Mouse (Mus musculus) spleen, embryonic (tissue): ENCODE data around the gene Saysd1.
"Not testable (repeated sequence)": the region's sequence is repeated elsewhere in the genome, so short reads cannot be mapped to it uniquely, and the experiment has no call there.

Experiments
- CTCF ChIA-PET: fragments of 350-600 bp; sonication (Branson Sonifier 250); formaldehyde crosslinking; loops from one replicate; lab custom pipeline; 2022; lab: Charles Lee

Gene Saysd1

DNA sequence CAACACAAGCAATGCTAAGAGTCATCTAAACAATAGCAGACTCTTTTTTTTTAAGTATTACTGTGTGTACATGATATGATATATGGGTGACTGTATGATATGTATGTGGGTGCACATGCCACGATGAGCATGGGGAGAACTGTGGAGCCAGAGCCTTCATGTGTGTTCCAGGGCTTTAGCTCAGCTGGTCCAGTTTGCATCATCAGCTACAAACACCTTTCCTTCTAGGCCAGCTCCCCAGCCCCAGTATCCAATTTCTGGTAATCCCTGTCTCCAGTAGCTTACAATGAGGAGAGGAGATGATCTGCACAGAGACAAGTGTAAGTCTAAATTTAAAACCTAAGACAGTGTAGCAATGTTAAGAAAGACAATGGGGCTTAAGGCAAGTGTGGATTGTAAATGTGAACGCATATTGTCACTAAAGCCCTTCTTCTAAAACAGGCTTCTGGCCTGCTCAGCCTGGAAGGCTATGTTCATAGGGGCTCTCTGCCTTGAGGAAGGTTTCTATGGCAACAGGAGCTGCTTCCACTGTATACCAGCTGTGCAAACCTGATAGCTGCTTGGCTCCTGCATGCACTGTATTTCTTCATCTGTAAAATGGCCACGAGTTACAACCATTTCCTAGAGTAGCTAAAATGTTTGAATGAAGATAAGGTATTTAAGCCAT, 90.4 kb downstream of the Saysd1 start:
- CTCF ChIA-PET, result interaction anchor here (0.8 kb wide), 1 partner anchor 72 kb away, joined by 3 read pairs; no protein-coding TSS in a partner anchor

DNA sequence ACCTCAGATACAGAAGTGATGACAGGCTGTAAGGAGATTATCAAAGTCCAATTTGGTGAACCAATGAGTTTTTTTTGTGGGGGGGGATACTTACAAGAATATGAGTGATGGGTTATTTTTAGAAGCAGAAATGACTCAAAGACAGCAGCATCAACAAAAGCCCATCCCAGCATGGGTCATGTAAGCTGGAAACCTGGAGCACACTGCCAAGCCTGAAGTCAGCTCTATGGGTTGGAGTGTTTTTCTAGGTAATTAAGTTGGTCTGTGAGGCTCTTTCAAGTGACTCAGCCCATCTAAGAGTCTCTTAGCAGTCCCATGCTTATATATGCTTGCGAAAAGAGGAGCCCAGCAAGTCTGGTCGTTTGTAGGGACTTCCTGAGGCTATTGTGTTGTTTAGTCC, 91.0 kb downstream of the Saysd1 start:
- CTCF ChIA-PET, result interaction anchor here (0.8 kb wide), 1 partner anchor 71 kb away, joined by 3 read pairs; no protein-coding TSS in a partner anchor

DNA sequence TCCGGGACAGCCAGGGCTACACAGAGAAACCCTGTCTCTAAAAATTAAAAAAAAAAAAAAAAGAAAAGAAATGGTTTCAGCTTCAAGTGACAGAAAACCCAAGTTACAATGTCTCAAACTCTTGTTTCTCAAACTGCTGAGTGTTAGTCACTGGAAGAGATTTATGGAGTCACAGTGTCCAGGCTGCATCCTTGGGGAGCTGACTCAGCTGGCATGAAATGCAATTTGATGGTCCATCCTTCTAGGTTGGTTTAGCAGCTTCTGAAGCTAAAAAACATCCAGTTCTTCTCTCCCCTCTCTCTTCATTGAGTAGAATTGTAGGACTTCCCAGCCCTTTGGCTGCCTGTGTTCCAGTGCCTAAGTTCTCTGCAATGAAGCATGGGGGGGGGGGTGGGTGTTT, 94.3 kb downstream of the Saysd1 start:
- CTCF ChIA-PET, result interaction anchor here (0.6 kb wide), 1 partner anchor 64 kb away, joined by 3 read pairs; no protein-coding TSS in a partner anchor

DNA sequence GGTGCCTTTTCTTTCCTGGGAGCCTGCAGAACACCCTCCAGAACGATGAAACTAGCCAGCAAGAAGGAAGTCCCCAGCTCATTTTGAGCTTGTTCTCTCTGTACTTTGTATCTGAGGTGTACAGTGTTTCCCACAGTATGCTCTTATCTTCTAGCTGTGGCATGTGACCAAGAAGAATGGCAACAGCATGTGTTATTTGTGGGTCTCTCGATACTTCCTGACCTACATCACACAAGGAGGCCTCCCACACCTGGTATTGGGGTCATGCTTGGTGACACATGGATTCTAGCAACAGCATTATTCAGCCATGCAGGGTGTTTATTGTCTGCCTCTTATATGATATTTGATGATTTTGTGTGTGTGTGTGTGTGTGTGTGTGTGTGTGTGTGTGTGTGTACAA, 96.5 kb downstream of the Saysd1 start:
- CTCF ChIA-PET, result no interaction called here

DNA sequence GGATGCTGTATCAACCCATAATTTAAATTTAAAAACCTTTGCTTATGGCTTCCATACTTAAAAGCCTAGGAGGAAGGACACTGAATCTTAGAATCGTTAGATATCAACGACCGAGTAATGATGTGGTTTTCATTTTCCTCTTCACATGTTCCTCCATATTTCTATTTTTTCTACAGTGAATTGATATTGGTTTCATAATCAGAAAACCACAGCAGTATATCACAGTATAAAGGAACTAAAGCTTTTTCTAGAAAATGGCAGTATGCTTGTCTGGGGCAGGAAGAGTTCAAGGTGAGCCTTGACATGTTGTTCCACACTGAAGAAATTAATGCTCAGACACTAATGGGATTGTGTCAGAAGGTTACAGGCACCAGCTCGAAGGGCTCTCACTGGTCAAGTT, 97.4 kb downstream of the Saysd1 start:
- CTCF ChIA-PET, result no interaction called here

DNA sequence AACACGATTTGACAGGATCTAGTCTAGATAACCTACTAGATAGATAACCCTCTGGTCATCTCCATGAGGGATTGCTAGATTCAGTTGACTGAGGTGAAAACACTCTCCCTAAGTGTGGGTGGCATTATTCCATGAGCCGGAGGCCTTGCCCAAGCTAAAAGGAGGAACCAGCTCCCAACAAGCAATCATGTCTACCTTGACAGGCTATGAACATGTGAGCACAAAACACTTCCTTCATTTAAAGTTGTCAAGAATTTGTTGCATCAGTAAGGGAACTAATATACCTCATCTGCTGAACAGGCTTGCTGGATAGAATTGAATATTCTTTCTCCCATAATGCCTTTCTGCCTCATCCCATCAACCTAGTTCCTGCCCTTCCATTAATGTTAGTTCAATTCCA, 98.5 kb downstream of the Saysd1 start:
- CTCF ChIA-PET, result no interaction called here

DNA sequence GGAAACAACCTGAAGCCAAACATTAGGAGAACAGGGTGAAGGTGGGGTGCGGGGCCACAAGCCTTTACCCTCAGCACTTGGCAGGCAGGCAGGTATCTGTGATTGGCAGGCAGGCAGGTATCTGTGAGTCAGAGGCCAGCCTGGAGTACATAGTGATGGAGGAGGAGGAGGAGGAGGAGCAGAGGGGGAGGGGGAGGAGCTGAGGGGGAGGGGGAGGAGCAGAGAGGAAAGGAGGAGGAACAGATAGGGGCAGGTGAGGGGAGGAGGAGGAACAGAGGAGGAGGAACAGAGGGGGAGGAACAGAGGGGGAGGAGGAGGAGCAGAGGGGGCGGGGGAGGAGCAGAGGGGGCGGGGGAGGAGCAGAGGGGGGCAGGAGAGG, 105.6 kb downstream of the Saysd1 start:
- CTCF ChIA-PET, result no interaction called here

DNA sequence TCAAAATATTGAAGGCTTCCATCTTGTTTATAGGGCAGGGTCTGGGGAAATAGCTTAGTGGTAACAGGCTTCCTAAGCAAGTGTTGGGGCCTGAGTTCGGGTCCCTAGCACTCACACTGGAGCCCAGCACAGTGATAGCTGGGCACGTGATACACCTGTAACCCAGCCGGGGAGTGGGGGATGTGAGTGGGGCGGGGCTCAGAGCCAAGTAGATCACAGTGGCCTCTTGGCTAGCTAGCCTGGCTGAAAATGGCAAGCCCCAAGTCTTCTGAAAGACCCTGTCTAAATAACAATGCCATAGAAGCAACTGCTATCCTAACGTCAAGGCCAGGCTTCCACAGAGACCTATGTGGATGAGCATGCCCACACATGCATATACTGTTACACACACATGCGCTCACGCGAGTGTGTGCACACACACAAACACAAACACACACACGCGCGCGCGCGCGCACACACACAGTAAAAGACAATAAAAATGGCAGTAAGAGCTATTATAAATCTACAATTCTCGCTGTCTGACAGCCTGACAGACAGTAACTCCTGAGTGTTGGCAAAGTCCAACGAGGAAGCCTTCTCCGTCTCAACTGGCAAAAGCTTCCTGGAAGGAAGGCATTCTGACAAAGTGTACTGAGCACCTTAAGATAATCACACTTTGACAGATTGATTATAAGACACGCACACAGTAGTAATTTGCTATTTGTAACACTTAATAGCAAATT, 106.2 kb downstream of the Saysd1 start:
- CTCF ChIA-PET, result no interaction called here

DNA sequence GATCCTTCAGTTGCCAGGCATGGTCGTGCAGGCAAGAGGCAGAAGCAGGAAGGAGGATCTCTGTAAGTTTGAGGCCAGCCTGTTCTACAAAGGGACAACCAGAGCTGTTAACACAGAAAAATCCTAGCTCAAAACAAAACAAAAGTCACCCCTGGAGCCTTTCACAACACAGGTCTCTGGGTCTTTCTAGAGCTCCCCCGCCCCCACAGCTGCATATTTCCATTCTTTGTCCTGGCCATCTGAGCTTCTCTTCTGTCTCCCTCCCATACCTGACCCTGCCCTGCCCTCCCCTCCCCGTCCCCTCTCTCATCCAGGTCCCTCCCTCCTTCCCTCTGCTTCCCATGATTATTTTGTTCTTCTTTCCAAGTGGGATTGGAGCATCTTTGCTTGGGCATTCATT, 108.7 kb downstream of the Saysd1 start:
- CTCF ChIA-PET, result no interaction called here

DNA sequence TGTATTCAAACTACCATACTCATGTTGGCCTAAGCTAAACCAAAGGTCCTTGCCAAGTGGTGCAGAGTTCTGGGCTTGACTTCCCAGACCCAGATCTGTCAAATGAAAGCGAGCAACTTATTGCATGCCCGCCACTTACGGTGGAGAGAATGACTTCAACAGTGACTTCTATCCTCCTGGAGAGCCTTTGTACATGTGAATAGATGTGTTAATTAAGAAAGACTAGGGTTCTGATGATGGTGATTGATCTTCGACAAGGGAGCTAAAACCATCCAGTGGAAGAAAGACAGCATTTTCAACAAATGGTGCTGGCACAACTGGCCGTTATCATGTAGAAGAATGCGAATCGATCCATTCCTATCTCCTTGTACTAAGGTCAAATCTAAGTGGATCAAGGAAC, 110.9 kb downstream of the Saysd1 start:
- CTCF ChIA-PET, result not testable (repeated sequence)
